Mouse (Mus musculus): ENCODE results near the gene Clybl. TPM values are rescaled to one million over a fixed set of nuclear protein-coding genes. Genes with fewer than 3 reads are reported as not detected.
A peak's percentile ranks its signal among the peaks of the same experiment; 100 is the strongest.

Gene Clybl
- polyA plus RNA-seq, 1 experiment from 2014 or later: 29.1 TPM

DNA sequence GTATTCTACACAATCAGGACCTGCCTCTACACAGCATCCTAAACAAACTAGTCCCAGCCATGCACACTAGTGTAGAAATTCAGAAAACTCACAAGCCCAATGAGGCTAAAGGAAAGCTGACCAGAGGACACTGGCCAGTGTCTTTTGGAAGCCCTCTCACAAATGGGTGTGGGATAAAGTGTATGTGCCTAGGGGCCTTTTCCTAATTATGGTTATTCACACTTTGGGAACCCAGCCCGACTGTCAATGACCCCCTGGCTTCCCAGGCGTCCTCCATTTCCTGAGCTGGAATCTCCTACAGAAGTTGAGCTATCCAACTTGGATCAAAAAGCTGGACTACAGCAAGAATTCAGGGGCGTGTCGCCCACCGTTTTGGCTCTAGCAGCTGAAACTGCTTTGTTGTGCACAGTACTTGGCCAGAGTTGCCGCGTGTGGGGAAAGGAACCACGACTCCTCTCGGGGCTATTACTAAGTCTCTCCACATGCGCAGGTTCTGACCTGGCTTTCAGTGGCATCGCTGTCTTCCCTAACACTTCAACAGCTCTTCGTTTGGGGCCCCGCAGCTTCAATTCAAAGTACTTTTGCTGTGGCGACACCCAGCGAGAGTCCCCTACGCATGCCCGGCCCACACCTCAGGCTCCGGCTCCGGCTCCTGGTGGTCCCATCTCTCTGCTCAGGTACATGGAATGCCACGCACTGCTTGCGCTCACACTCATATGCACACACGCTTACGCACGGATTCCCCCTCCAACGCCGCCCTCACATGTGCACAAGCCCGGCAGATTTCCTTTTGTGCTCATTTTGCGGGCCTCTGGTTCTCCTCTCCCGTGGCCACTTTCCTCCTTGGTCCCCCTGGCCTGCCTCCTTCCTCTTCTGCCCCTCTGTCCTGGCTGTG lies 268.3 kb downstream of the Clybl start:
- H3K4me2 ChIP-seq (ENCODE audit: low read depth, low read length): peak overlapping the region; percentile 88
- peak overlapping the region; percentile 60 for H3K9ac ChIP-seq (replicated peaks; ENCODE audit: low read length)
- H3K4me3 ChIP-seq (ENCODE audit: low read depth, low read length): peak overlapping the region; percentile 42
- ATAC-seq (replicated peaks; ENCODE audit: insufficient number of reproducible peaks, low FRiP score, low TSS enrichment, low read depth): no peak
- no peaks in the 10 kb centered on the region for H3K36me3 ChIP-seq (replicated peaks; ENCODE audit: control insufficient read depth, insufficient read depth, low read depth, low read length)
- no peaks in the 10 kb centered on the region for H3K9me3 ChIP-seq (replicated peaks; ENCODE audit: control insufficient read depth, low read length)
- WGBS: 3% methylated on average over 29 of the region's 29 CpGs
- no peak overlapping the region for H3K27ac ChIP-seq (replicated peaks; ENCODE audit: low read depth, low read length)
- H3K4me1 ChIP-seq (ENCODE audit: control insufficient read depth, insufficient read depth, low read length): peaks cover 6% of the 10 kb centered on the region
- DNase-seq (ENCODE audit: low spot score): peak; percentile 45
- peaks cover 37% of the 10 kb centered on the region for H3K27me3 ChIP-seq (ENCODE audit: control insufficient read depth, insufficient read depth, low read length)

DNA sequence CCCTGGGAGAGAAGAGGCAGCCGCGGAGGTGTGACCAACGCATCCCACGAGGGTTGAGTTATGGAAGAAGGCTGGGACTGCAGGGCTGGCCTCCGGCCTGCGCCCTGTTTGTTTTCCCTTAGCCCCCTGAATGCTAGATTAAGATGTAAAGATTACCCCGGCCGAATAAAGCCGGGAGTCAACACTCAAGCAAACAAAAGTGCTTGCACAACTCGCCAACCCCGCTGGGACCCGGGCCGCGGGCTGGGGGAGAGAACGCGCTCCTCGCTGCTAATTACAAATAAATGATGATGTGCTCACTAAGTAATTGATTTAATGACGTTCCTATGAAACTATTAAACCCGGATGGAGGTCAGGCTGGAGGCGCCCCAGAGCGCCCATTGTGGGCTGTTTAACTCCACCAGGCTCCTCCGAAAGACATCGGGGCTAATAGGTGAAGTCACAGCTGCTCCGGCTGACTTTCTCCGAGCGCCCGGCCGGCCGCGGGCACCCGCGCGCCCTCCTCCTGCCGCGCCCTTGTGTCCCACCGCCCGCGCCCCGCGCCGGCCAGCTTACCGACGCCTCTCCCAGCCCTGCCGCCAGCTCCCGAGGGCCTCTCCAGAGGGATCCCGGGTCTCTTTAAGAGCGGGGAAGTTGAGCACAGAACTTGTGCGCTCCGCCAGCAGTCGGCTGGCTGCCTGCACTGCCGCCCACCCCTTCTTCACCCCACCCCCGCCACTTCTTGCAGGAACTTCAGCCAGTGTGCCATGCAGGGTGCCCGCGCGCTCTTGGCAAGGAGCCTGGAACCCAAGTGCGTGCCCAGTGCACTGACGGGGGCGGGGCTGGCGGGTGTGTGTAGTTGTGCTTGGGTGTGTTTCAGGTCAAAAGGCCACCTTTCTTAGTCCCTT lies 269.2 kb downstream of the Clybl start, which contains the start of gene Gm5089:
Gene Gm5089, minus strand, starts transcription at position 620 of the 887 bp plus-strand sequence.
- under 1% methylated on average over 58 of the region's 59 CpGs for WGBS
- H3K4me1 ChIP-seq (ENCODE audit: control insufficient read depth, insufficient read depth, low read length): peaks cover 6% of the 10 kb centered on the region

DNA sequence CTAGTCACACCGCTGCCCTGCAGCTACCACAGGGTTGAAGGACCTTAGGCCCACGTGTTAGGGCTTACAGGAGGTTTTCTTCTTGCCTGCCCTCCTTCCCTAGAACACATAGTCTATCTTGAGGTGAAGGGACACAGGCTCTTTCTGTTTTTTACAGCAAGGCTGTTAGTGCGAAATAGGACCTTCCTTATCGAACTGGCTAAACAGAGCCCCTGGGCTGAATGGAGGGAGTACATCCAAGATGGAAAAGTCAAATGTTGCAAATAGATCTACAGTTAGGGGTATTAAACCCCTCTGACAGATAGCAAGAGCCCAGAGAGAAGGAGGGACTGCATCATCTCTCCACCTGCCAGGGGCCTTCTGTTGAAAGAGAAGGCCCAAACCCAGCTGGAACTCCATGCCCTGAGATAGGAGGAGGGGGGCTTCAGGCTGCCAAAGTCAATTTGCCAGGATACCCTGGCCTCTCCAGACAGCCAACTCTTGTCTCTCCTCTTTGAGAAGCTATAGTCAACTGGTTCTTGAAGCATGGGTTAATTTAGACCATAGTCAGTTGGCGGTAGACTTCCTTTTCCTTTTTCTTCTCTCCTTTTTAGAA lies 270.1 kb downstream of the Clybl start:
- H3K4me2 ChIP-seq (ENCODE audit: low read depth, low read length): no peak overlapping the region
- H3K9ac ChIP-seq (replicated peaks; ENCODE audit: low read length): no peak overlapping the region
- H3K27me3 ChIP-seq (ENCODE audit: control insufficient read depth, insufficient read depth, low read length): peaks cover 39% of the 10 kb centered on the region
- ATAC-seq (replicated peaks; ENCODE audit: insufficient number of reproducible peaks, low FRiP score, low TSS enrichment, low read depth): no peak
- H3K4me3 ChIP-seq (ENCODE audit: low read depth, low read length): no peak overlapping the region
- no peaks in the 10 kb centered on the region for H3K9me3 ChIP-seq (replicated peaks; ENCODE audit: control insufficient read depth, low read length)
- 55% methylated on average over 5 of the region's 5 CpGs for WGBS
- no peak for DNase-seq (ENCODE audit: low spot score)
- peaks cover 6% of the 10 kb centered on the region for H3K4me1 ChIP-seq (ENCODE audit: control insufficient read depth, insufficient read depth, low read length)
- H3K27ac ChIP-seq (replicated peaks; ENCODE audit: low read depth, low read length): no peak overlapping the region
- no peaks in the 10 kb centered on the region for H3K36me3 ChIP-seq (replicated peaks; ENCODE audit: control insufficient read depth, insufficient read depth, low read depth, low read length)

More for the DNA sequence above, 269.2 kb downstream of the Clybl start, which contains the start of gene Gm5089:
- Histone ChIP-seq H3K27me3 (ENCODE audit: control insufficient read depth, insufficient read depth, low read length) (peaks cover 39% of the 10 kb centered on the region), H3K4me2 (ENCODE audit: low read depth, low read length) (peak within 1 kb of the TSS; percentile 88), H3K9ac (replicated peaks; ENCODE audit: low read length) (peak within 1 kb of the TSS; percentile 60), H3K9me3 (replicated peaks; ENCODE audit: control insufficient read depth, low read length) (no peaks in the 10 kb centered on the region), H3K36me3 (replicated peaks; ENCODE audit: control insufficient read depth, insufficient read depth, low read depth, low read length) (no peaks in the 10 kb centered on the region), H3K27ac (replicated peaks; ENCODE audit: low read depth, low read length) (no peak within 1 kb of the TSS), H3K4me3 (ENCODE audit: low read depth, low read length) (peak within 1 kb of the TSS; percentile 42)
- ATAC-seq (replicated peaks; ENCODE audit: insufficient number of reproducible peaks, low FRiP score, low TSS enrichment, low read depth) (peak; percentile 40), DNase-seq (ENCODE audit: low spot score) (peak; percentile 39)

Other genes starting within 250 kb of the Clybl start
- gene Gpr183, start 216.5 kb upstream of the Clybl start, polyA plus RNA-seq (2014; fragmentation: Nextera tagmentation; extraction: Ambion mirVana): 3.7 and 4.3 TPM in 2 replicates
- not detected in 2 replicates for gene Timm8a2, start 147.0 kb upstream of the Clybl start, polyA plus RNA-seq (2014; fragmentation: Nextera tagmentation; extraction: Ambion mirVana)
- gene Tm9sf2, start 74.7 kb upstream of the Clybl start, polyA plus RNA-seq (2014; fragmentation: Nextera tagmentation; extraction: Ambion mirVana): 146 and 159 TPM in 2 replicates

Data from embryonic facial prominence, embryonic 11.5 days (tissue).